Mouse (Mus musculus): ENCODE measurements around the gene Parp3.

- TF ChIP-seq FLI1 (IDR thresholded peaks at IDR 0.05; ENCODE audit: low read length) (no peak), GATA1 (IDR thresholded peaks at IDR 0.05; ENCODE audit: borderline replicate concordance, low read length) (no peak)
Measured at GRCm38 (mm10) chr9:106447951-106448350, 28.8 kb downstream of the Parp3 start.
